Mouse (Mus musculus) lung, adult 2 months (tissue): ENCODE results near the gene Gm11011.

Source experiments
- CTCF ChIP-seq: fragments of 200-500 bp; IDR thresholded peaks from 2 replicates; pipeline ENCODE4 v1.5.1; 2011; ENCODE audit warnings: mild to moderate bottlenecking, low read length, control low read depth; ENCODE audit not compliant: insufficient read depth
- POLR2A ChIP-seq: fragments of 200-500 bp; IDR thresholded peaks from 2 replicates; pipeline ENCODE4 v1.6.1; 2011; ENCODE audit warnings: low read depth, mild to moderate bottlenecking, control low read depth, low read length, borderline replicate concordance; ENCODE audit errors: extremely low read depth

DNA sequence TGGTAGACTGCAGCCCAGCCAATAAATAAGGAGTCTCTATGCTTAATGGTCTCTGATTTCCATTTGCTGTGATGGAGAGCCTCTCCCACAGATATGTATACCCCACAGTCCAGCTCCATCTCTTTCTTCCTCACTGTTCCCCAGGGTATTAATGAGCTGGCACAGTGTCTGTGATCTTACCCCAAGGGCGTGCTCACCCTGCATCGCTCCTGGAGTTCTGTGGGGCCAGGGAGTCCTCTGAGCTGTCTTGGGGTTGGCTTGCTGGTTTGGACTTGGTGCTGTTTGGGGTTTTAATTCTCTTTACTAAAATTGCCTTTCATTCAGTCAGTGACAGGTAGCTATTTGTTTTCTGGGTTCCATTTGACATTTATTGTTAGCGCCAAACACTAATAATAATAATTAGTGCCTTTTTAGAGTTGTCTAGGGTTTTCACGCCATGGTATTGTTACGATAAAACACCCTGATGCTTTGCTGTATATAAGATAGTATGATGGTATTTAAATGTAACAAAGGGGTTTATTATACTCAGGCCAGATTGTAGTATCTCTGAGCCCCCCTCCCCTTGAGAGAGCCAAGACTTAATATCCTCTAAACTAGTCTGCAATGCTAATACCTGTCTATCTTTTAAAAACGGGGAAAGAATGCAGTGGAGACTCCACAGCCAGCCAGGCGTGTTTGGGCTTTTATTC lies 9.9 kb downstream of the Gm11011 start:
- TF ChIP-seq POLR2A = no peak
- TF ChIP-seq CTCF = no peak
